Mouse (Mus musculus): ENCODE measurements around the gene Iqcj. TPM values are rescaled to one million over a fixed set of nuclear protein-coding genes. Genes with fewer than 3 reads are reported as not detected.

Iqcj gene
- total and polyA plus RNA-seq, 3 experiments, result 0.16 TPM; not detected in 2

GRCm38 (mm10) chr3:68012342-68012741 is 120.3 kb downstream of the Iqcj start:
- no peak for ATAC-seq (ENCODE audit: extremely low read depth, insufficient number of reproducible peaks, low FRiP score, poor library complexity, severe bottlenecking)
- Histone ChIP-seq H3K4me3 (ENCODE audit: low read depth, low read length) (no peak overlapping the region), H3K36me3 (replicated peaks) (no peaks in the 10 kb centered on the region), H3K27me3 (ENCODE audit: insufficient read depth, low read length) (no peaks in the 10 kb centered on the region), H3K4me1 (ENCODE audit: insufficient read depth, low read depth, low read length) (no peaks in the 10 kb centered on the region), H3K9me3 (replicated peaks) (no peaks in the 10 kb centered on the region)
- no peak for DNase-seq (ENCODE audit: low spot score)
- TF ChIP-seq CTCF (IDR thresholded peaks at IDR 0.05; ENCODE audit: low read depth, low read length), result no peak
- TF ChIP-seq GATA2 (IDR thresholded peaks at IDR 0.05; ENCODE audit: borderline replicate concordance, low read depth, low read length), result no peak
- no peak for TF ChIP-seq GATA1 (IDR thresholded peaks at IDR 0.05; ENCODE audit: borderline replicate concordance, low read length)
- no peak for TF ChIP-seq POLR2AphosphoS5 (IDR thresholded peaks at IDR 0.05; ENCODE audit: insufficient replicate concordance, low read depth, low read length)
- TF ChIP-seq TAL1 (conservative IDR thresholded peaks at IDR 0.05; ENCODE audit: low read depth, low read length), result no peak

- Histone ChIP-seq H3K36me3 (replicated peaks) (no peaks in the 10 kb centered on the region), H3K4me1 (ENCODE audit: insufficient read depth, low read depth, low read length) (no peaks in the 10 kb centered on the region), H3K4me3 (ENCODE audit: low read depth, low read length) (no peak overlapping the region), H3K27me3 (ENCODE audit: insufficient read depth, low read length) (no peaks in the 10 kb centered on the region), H3K9me3 (replicated peaks) (no peaks in the 10 kb centered on the region)
- TF ChIP-seq TAL1 (conservative IDR thresholded peaks at IDR 0.05; ENCODE audit: low read depth, low read length) (no peak), GATA2 (IDR thresholded peaks at IDR 0.05; ENCODE audit: borderline replicate concordance, low read depth, low read length) (no peak), CTCF (IDR thresholded peaks at IDR 0.05; ENCODE audit: low read depth, low read length) (no peak), GATA1 (IDR thresholded peaks at IDR 0.05; ENCODE audit: borderline replicate concordance, low read length) (no peak), POLR2AphosphoS5 (IDR thresholded peaks at IDR 0.05; ENCODE audit: insufficient replicate concordance, low read depth, low read length) (no peak)
- ATAC-seq (ENCODE audit: extremely low read depth, insufficient number of reproducible peaks, low FRiP score, poor library complexity, severe bottlenecking) (no peak), DNase-seq (ENCODE audit: low spot score) (no peak)
Observed at GRCm38 (mm10) chr3:68015786-68016185, 123.8 kb downstream of the Iqcj start.

- no peaks in the 10 kb centered on the region for H3K4me1 ChIP-seq (ENCODE audit: insufficient read depth, low read depth, low read length)
- no peak for TF ChIP-seq CTCF (IDR thresholded peaks at IDR 0.05; ENCODE audit: low read depth, low read length)
- TF ChIP-seq POLR2AphosphoS5 (IDR thresholded peaks at IDR 0.05; ENCODE audit: insufficient replicate concordance, low read depth, low read length), result no peak
- TF ChIP-seq GATA2 (IDR thresholded peaks at IDR 0.05; ENCODE audit: borderline replicate concordance, low read depth, low read length), result no peak
- TF ChIP-seq GATA1 (IDR thresholded peaks at IDR 0.05; ENCODE audit: borderline replicate concordance, low read length), result no peak
- no peak for TF ChIP-seq TAL1 (conservative IDR thresholded peaks at IDR 0.05; ENCODE audit: low read depth, low read length)
- ATAC-seq (ENCODE audit: extremely low read depth, insufficient number of reproducible peaks, low FRiP score, poor library complexity, severe bottlenecking) (no peak), DNase-seq (ENCODE audit: low spot score) (no peak)
- no peak overlapping the region for H3K4me3 ChIP-seq (ENCODE audit: low read depth, low read length)
- no peaks in the 10 kb centered on the region for H3K9me3 ChIP-seq (replicated peaks)
- H3K27me3 ChIP-seq (ENCODE audit: insufficient read depth, low read length), result no peaks in the 10 kb centered on the region
- H3K36me3 ChIP-seq (replicated peaks), result no peaks in the 10 kb centered on the region
Observed at GRCm38 (mm10) chr3:68019401-68019800, 127.4 kb downstream of the Iqcj start.

- ATAC-seq (ENCODE audit: extremely low read depth, insufficient number of reproducible peaks, low FRiP score, poor library complexity, severe bottlenecking) (no peak), DNase-seq (ENCODE audit: low spot score) (no peak)
- Histone ChIP-seq H3K4me3 (ENCODE audit: low read depth, low read length) (no peak overlapping the region), H3K36me3 (replicated peaks) (no peaks in the 10 kb centered on the region), H3K9me3 (replicated peaks) (no peaks in the 10 kb centered on the region), H3K4me1 (ENCODE audit: insufficient read depth, low read depth, low read length) (no peaks in the 10 kb centered on the region), H3K27me3 (ENCODE audit: insufficient read depth, low read length) (no peaks in the 10 kb centered on the region)
- TF ChIP-seq GATA2 (IDR thresholded peaks at IDR 0.05; ENCODE audit: borderline replicate concordance, low read depth, low read length), result no peak
Observed at GRCm38 (mm10) chr3:68036097-68036496, 144.1 kb downstream of the Iqcj start.

- Histone ChIP-seq H3K27me3 (ENCODE audit: insufficient read depth, low read length) (no peaks in the 10 kb centered on the region), H3K4me3 (ENCODE audit: low read depth, low read length) (no peak overlapping the region), H3K4me1 (ENCODE audit: insufficient read depth, low read depth, low read length) (no peaks in the 10 kb centered on the region), H3K9me3 (replicated peaks) (no peaks in the 10 kb centered on the region), H3K36me3 (replicated peaks) (no peaks in the 10 kb centered on the region)
- no peak for ATAC-seq (ENCODE audit: extremely low read depth, insufficient number of reproducible peaks, low FRiP score, poor library complexity, severe bottlenecking)
- TF ChIP-seq CTCF (IDR thresholded peaks at IDR 0.05; ENCODE audit: low read depth, low read length) (no peak), POLR2AphosphoS5 (IDR thresholded peaks at IDR 0.05; ENCODE audit: insufficient replicate concordance, low read depth, low read length) (no peak), GATA1 (IDR thresholded peaks at IDR 0.05; ENCODE audit: borderline replicate concordance, low read length) (no peak), TAL1 (conservative IDR thresholded peaks at IDR 0.05; ENCODE audit: low read depth, low read length) (no peak), GATA2 (IDR thresholded peaks at IDR 0.05; ENCODE audit: borderline replicate concordance, low read depth, low read length) (no peak)
- DNase-seq (ENCODE audit: low spot score), result no peak
Observed at GRCm38 (mm10) chr3:68042951-68043350, 150.9 kb downstream of the Iqcj start.

- H3K4me3 ChIP-seq (ENCODE audit: low read depth, low read length), result no peak overlapping the region
- DNase-seq (ENCODE audit: low spot score), result peak; percentile 6
- no peaks in the 10 kb centered on the region for H3K27me3 ChIP-seq (ENCODE audit: insufficient read depth, low read length)
- no peaks in the 10 kb centered on the region for H3K36me3 ChIP-seq (replicated peaks)
- TF ChIP-seq CTCF (IDR thresholded peaks at IDR 0.05; ENCODE audit: low read depth, low read length) (peak; percentile 52; the same call in 1 of the 2 replicates), POLR2AphosphoS5 (IDR thresholded peaks at IDR 0.05; ENCODE audit: insufficient replicate concordance, low read depth, low read length) (no peak)
- H3K4me1 ChIP-seq (ENCODE audit: insufficient read depth, low read depth, low read length), result no peaks in the 10 kb centered on the region
- ATAC-seq (ENCODE audit: extremely low read depth, insufficient number of reproducible peaks, low FRiP score, poor library complexity, severe bottlenecking), result peak; percentile 49
- H3K9me3 ChIP-seq (replicated peaks), result no peaks in the 10 kb centered on the region
Observed at GRCm38 (mm10) chr3:68045475-68046416, 153.7 kb downstream of the Iqcj start.

Data from G1E (cell line).